Mouse (Mus musculus) midbrain, embryonic 16.5 days (tissue): ENCODE measurements around the gene Itgb1. TPM values are rescaled to one million over a fixed set of nuclear protein-coding genes. Genes with fewer than 3 reads are reported as not detected.
A peak's percentile ranks its signal among the peaks of the same experiment; 100 is the strongest.

ENCODE experiments used
- ATAC-seq: fragments of 200-750 bp; cut with Nextera tagmentation; 2 replicates; pipeline ENCODE4 v1.8.0; 2017; ENCODE audit warnings: moderate TSS enrichment
- H3K27ac ChIP-seq: fragments of 300-500 bp; sonication (generic); 2 replicates; pipeline ENCODE4 v1.5.1; 2014; ENCODE audit warnings: mild to moderate bottlenecking, low read length, mixed read lengths
- H3K27me3 ChIP-seq: fragments of 300-500 bp; sonication (generic); 2 replicates; pipeline ENCODE4 v1.6.1; 2014; ENCODE audit warnings: low read depth, low read length, mixed read lengths; ENCODE audit not compliant: control insufficient read depth, insufficient read depth
- H3K36me3 ChIP-seq: fragments of 300-500 bp; sonication (generic); 2 replicates; pipeline ENCODE4 v1.6.1; 2014; ENCODE audit warnings: mild to moderate bottlenecking, low read length, moderate library complexity, mixed read lengths; ENCODE audit not compliant: control insufficient read depth, insufficient read depth
- H3K4me1 ChIP-seq: fragments of 300-500 bp; sonication (generic); 2 replicates; pipeline ENCODE4 v1.6.1; 2014; ENCODE audit warnings: mild to moderate bottlenecking, low read length, mixed read lengths; ENCODE audit not compliant: control insufficient read depth, insufficient read depth
- H3K4me2 ChIP-seq: fragments of 300-500 bp; sonication (generic); 2 replicates; pipeline ENCODE4 v1.6.1; 2014; ENCODE audit warnings: mild to moderate bottlenecking, low read length, mixed read lengths
- H3K4me3 ChIP-seq: fragments of 300-500 bp; sonication (generic); 2 replicates; pipeline ENCODE4 v1.5.1; 2014; ENCODE audit warnings: low read depth, mild to moderate bottlenecking, low read length, moderate library complexity, mixed read lengths
- H3K9ac ChIP-seq: fragments of 300-500 bp; sonication (generic); 2 replicates; pipeline ENCODE4 v1.6.1; 2014; ENCODE audit warnings: low read depth, low read length, mixed read lengths
- H3K9me3 ChIP-seq: fragments of 300-500 bp; sonication (generic); replicated peaks from 2 replicates; pipeline ENCODE4 v1.6.1; 2014; ENCODE audit warnings: mild to moderate bottlenecking, low read length, mixed read lengths; ENCODE audit not compliant: control insufficient read depth, poor library complexity, severe bottlenecking
- WGBS: fragments of 180-500 bp; shearing (Covaris S2); extraction: QIAGEN DNeasy Blood & Tissue Kit; methylation state at CpG from one replicate; pipeline ENCODE4 v1.1.7; 2014; 5-methylcytosine and 5-hydroxymethylcytosine counted together
- polyA plus RNA-seq: library from polyadenylated mRNA; unstranded; fragments of >200 nt; fragmentation: Nextera tagmentation; extraction: Ambion mirVana; gene quantifications from 2 replicates; pipeline ENCODE4 v1.2.1, GENCODE M21; 2015

Itgb1 gene
- polyA plus RNA-seq, 1 experiment from 2014 or later: 72.9 TPM

DNA sequence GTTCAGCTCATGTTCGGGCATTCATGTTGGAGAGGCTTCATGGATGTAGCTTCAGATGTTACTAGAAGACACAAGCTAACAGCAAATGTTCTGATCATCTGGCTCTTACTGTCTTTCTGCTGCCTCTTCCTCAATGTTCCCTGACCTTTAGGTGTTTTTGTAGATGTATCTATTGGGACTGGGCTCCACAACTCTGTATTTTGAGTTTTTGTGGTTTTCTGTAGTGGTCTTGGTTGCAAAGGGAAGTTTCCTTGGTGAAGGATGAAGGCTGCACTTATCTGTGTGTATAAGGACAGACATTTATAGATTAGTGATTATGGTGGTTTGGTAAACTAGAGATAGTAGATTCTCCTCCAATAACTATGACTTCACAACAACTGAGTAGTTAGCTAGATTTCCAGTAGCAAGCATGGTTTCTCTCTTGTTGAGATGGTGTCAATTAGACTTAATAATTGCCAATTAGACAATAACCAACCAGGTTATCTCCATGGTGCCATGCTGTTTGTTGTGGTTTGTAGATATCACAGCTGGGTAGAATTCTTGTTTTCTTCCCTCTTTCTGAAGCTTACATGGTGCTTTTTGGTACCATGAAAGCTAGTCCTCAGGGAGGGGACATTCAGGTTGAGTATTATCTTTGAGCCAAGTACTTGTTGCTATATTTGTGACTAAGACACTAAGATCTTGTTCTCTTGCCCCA is 11.4 kb downstream of the Itgb1 start:
- no peaks in the 10 kb centered on the region for H3K36me3 ChIP-seq
- H3K4me2 ChIP-seq: no peak overlapping the region
- peaks cover 2% of the 10 kb centered on the region; the same call in 1 of the 2 replicates for H3K4me1 ChIP-seq
- no peaks in the 10 kb centered on the region for H3K27me3 ChIP-seq
- no peaks in the 10 kb centered on the region for H3K9me3 ChIP-seq
- no peak overlapping the region for H3K27ac ChIP-seq
- no peak for ATAC-seq
- WGBS: 100% methylated on average over 1 of the region's 1 CpGs
- no peak overlapping the region for H3K4me3 ChIP-seq
- H3K9ac ChIP-seq: no peak overlapping the region

DNA sequence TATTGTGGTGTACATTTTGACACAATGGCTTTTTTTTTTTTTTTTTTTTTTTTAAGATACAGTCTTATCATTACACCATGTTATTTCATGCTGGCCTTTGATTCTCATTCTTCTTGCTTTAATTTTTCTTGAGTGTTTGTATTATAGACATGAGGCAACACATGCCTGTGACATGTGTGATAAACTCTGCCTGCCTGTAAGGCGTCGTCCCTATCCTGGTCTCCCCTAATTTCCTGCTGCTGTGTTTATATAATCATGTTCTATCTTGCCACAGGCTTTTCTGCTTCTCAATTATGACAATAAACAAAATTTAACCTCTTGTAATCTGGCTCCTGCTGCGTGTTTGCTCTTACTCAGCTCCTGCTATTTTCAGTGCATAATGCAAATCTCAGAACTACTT is 12.5 kb downstream of the Itgb1 start:
- Histone ChIP-seq H3K4me1 (peaks cover 2% of the 10 kb centered on the region; the same call in 1 of the 2 replicates), H3K4me3 (no peak overlapping the region), H3K27me3 (no peaks in the 10 kb centered on the region), H3K4me2 (no peak overlapping the region), H3K36me3 (no peaks in the 10 kb centered on the region), H3K9me3 (no peaks in the 10 kb centered on the region), H3K27ac (no peak overlapping the region), H3K9ac (no peak overlapping the region)
- WGBS: 89% methylated on average over 3 of the region's 3 CpGs
- ATAC-seq: no peak

DNA sequence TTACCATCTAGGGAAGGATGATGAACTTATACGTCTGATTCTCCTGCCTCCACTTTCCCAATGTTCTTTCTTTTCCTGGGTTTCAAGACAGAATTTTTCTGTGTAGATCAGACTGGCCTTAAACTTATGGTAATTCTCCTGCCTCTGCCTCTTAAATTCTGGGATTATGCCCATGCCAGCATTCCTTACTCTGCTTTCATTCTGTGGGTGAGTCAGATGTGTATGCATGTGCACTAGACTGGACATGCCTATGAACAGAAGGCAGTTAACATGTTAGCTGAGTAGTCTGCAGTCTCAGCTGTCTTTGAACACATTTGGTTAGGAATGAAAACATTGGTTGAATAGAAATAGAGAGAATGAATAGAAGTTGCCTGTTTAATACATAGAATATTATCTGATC is 18.9 kb downstream of the Itgb1 start:
- WGBS: 93% methylated on average over 1 of the region's 1 CpGs
- H3K4me3 ChIP-seq: no peak overlapping the region
- H3K27ac ChIP-seq: no peak overlapping the region
- no peak overlapping the region for H3K9ac ChIP-seq
- no peaks in the 10 kb centered on the region for H3K27me3 ChIP-seq
- H3K4me2 ChIP-seq: no peak overlapping the region
- H3K4me1 ChIP-seq: 0 out of 2 replicates have a peak, but pooled peaks cover 2% of the 10 kb centered on the region
- H3K9me3 ChIP-seq: no peaks in the 10 kb centered on the region
- no peak for ATAC-seq
- peaks cover 9% of the 10 kb centered on the region for H3K36me3 ChIP-seq

DNA sequence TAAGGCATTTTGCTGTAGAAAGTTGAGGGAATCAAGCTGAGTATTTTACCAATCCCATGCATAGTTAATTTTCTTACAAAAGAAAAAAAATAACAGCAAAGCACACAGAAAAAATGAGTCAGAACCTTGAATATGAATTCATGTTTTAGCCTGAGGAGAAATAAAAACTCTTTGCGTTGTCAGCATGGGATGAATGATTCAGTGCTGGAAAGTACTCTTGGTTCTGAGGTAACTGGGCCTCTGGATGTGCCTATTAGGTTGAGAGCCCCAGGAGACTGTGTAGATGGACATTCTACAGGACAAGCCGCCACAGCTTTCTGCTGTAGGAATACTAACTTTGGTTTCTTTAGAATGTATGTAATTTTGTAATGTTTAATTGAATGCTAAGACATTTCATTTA is 19.4 kb downstream of the Itgb1 start:
- H3K27ac ChIP-seq: no peak overlapping the region
- WGBS: 87% methylated on average over 2 of the region's 2 CpGs
- H3K9me3 ChIP-seq: no peaks in the 10 kb centered on the region
- ATAC-seq: no peak
- H3K27me3 ChIP-seq: no peaks in the 10 kb centered on the region
- peaks cover 9% of the 10 kb centered on the region for H3K36me3 ChIP-seq
- H3K4me2 ChIP-seq: no peak overlapping the region
- H3K4me1 ChIP-seq: 0 out of 2 replicates have a peak, but pooled peaks cover 2% of the 10 kb centered on the region
- H3K9ac ChIP-seq: no peak overlapping the region
- H3K4me3 ChIP-seq: no peak overlapping the region

DNA sequence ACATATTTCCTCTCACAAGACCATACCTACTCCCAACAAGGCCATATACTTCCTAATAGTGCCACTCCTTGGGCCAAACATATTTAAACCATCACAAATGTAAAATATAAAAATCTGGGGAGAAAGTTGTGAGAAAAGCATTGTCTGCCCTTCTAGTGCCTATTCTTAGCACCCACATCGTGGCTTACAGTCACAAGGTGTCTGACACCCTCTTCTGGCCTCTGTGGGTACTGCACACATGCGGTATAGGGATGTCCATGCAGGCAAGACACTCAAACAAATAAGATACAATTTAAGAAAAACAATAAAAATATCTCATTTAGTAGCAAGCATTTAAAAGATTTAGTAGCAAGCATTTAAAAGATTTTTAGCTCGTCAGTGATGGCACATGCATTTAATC is 23.8 kb downstream of the Itgb1 start:
- H3K4me2 ChIP-seq: no peak overlapping the region
- ATAC-seq: no peak
- H3K4me3 ChIP-seq: no peak overlapping the region
- no peaks in the 10 kb centered on the region for H3K27me3 ChIP-seq
- H3K9ac ChIP-seq: no peak overlapping the region
- no peaks in the 10 kb centered on the region for H3K9me3 ChIP-seq
- H3K4me1 ChIP-seq: 0 out of 2 replicates have a peak, but pooled peaks cover 2% of the 10 kb centered on the region
- WGBS: 45% methylated on average over 3 of the region's 3 CpGs
- H3K27ac ChIP-seq: no peak overlapping the region
- H3K36me3 ChIP-seq: peaks cover 17% of the 10 kb centered on the region

DNA sequence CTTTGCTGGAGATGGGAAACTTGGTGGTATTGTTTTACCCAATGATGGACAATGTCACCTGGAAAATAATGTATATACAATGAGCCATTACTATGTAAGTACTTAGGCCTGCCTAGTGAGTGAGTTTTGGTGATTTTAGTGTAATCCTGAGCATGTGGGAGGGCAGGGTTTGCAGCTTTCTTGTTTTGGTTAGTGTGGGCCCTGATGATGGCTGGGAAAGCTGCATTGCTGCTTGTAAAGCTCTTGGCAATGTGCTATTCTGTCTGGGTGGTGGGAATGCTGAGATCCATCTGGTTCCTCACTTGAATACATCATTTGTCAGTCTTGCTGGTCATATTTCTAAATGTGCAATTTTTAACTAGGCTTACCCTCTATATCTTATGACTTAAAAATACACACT is 30.7 kb downstream of the Itgb1 start:
- Histone ChIP-seq H3K9ac (no peak overlapping the region), H3K4me3 (no peak overlapping the region), H3K27ac (no peak overlapping the region), H3K4me2 (no peak overlapping the region), H3K27me3 (no peaks in the 10 kb centered on the region), H3K4me1 (no peaks in the 10 kb centered on the region), H3K9me3 (no peaks in the 10 kb centered on the region), H3K36me3 (peaks cover 25% of the 10 kb centered on the region)
- no peak for ATAC-seq

DNA sequence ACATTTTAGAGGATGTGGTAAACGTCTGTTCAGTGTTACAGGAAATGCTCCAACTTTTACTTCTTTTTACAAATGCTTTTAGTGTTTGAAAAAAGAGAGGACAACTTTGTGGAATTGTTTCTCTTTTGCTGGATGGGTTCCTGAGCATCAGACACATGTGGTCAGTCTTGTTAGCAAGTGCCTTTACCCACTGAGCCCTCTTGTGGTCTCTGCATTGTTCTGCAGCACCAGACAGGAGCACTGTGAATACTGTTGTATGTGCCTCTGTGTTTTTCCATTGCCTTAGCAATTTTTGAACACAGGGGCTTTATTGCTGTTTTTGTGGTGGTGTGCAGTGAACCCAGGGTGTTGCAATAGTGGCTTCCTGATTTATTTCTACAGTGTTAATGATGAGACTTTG is 39.4 kb downstream of the Itgb1 start:
- H3K9ac ChIP-seq: no peak overlapping the region
- no peaks in the 10 kb centered on the region for H3K4me1 ChIP-seq
- no peak overlapping the region for H3K4me2 ChIP-seq
- H3K4me3 ChIP-seq: no peak overlapping the region
- 59% methylated on average over 1 of the region's 1 CpGs for WGBS
- no peaks in the 10 kb centered on the region for H3K27me3 ChIP-seq
- ATAC-seq: peak; percentile 70
- H3K36me3 ChIP-seq: peaks cover 31% of the 10 kb centered on the region
- H3K27ac ChIP-seq: no peak overlapping the region
- no peaks in the 10 kb centered on the region for H3K9me3 ChIP-seq

DNA sequence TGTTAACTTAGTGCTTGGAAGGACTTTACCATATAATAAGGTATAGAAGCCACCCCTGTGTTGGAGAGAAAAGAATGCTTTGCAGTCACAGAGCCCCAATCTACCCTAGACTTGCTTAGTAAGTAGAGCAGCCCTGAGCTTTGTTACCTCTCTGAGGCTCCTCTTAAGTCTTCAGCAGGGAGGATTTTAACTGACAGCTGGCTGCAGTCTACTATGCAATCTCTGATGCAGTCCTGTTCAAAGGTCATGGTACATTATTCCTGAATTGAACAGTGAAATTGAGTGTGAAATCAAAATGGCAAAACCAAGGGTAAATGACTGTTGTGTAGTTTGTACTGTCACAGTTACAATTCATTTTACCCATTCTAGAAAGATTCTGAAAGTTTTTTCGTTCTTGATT is 41.8 kb downstream of the Itgb1 start:
- H3K4me3 ChIP-seq: no peak overlapping the region
- H3K4me1 ChIP-seq: no peaks in the 10 kb centered on the region; the same call in 1 of the 2 replicates
- H3K27ac ChIP-seq: no peak overlapping the region
- peaks cover 32% of the 10 kb centered on the region for H3K36me3 ChIP-seq
- no peaks in the 10 kb centered on the region for H3K9me3 ChIP-seq
- no peak overlapping the region for H3K4me2 ChIP-seq
- H3K27me3 ChIP-seq: no peaks in the 10 kb centered on the region
- no peak for ATAC-seq
- WGBS: 53% methylated on average over 1 of the region's 1 CpGs
- H3K9ac ChIP-seq: no peak overlapping the region

DNA sequence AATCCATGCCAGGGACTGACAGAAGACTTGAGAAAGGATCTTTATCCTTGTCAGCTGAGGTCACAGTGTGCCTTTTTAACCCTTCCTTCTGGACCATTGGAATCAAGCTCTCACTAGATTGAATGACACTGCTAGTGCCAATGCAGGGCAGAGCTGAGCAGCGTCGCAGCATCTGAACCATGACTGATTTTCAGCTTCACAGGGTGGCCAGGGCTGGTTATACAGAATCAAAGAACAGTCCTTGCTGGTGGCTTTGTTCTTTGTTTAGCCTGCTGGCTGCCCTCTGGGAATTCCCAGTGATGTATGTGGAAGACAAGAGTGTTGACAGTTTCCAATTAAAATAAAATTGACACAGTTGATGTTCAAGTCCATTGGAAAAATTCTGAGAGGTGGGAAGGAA is 46.8 kb downstream of the Itgb1 start:
- Histone ChIP-seq H3K9ac (no peak overlapping the region), H3K4me2 (no peak overlapping the region), H3K4me3 (no peak overlapping the region), H3K9me3 (no peaks in the 10 kb centered on the region), H3K36me3 (peaks cover 15% of the 10 kb centered on the region), H3K4me1 (no peaks in the 10 kb centered on the region; the same call in 1 of the 2 replicates), H3K27ac (peak overlapping the region; percentile 58; the same call in 1 of the 2 replicates), H3K27me3 (no peaks in the 10 kb centered on the region)
- peak; percentile 71; the same call in 1 of the 2 replicates for ATAC-seq
- WGBS: 8% methylated on average over 2 of the region's 2 CpGs
